Mouse (Mus musculus) liver, embryonic 12.5 days (tissue): ENCODE measurements around the gene Casp4. TPM values are rescaled to one million over a fixed set of nuclear protein-coding genes. Genes with fewer than 3 reads are reported as not detected.

ENCODE experiments used
- ATAC-seq: fragments of 200-750 bp; cut with Nextera tagmentation; 2 replicates; pipeline ENCODE4 v1.8.0; 2017; ENCODE audit warnings: moderate number of reproducible peaks, mild to moderate bottlenecking, moderate library complexity
- H3K27ac ChIP-seq: fragments of 300-500 bp; sonication (generic); 2 replicates; pipeline ENCODE4 v1.5.1; 2016; ENCODE audit warnings: mild to moderate bottlenecking
- H3K27me3 ChIP-seq: fragments of 300-500 bp; sonication (generic); replicated peaks from 2 replicates; pipeline ENCODE4 v1.6.1; 2016; ENCODE audit warnings: mild to moderate bottlenecking, moderate library complexity
- H3K36me3 ChIP-seq: fragments of 300-500 bp; sonication (generic); 2 replicates; pipeline ENCODE4 v1.6.1; 2016; ENCODE audit warnings: mild to moderate bottlenecking, moderate library complexity
- H3K4me1 ChIP-seq: fragments of 300-500 bp; sonication (generic); 2 replicates; pipeline ENCODE4 v1.6.1; 2016
- H3K4me2 ChIP-seq: fragments of 300-500 bp; sonication (generic); 2 replicates; pipeline ENCODE4 v1.6.1; 2016; ENCODE audit warnings: mild to moderate bottlenecking, moderate library complexity
- H3K4me3 ChIP-seq: fragments of 300-500 bp; sonication (generic); 2 replicates; pipeline ENCODE4 v1.5.1; 2016; ENCODE audit warnings: mild to moderate bottlenecking, moderate library complexity
- H3K9ac ChIP-seq: fragments of 300-500 bp; sonication (generic); 2 replicates; pipeline ENCODE4 v1.6.1; 2016; ENCODE audit warnings: mild to moderate bottlenecking, moderate library complexity
- H3K9me3 ChIP-seq: fragments of 300-500 bp; sonication (generic); replicated peaks from 2 replicates; pipeline ENCODE4 v1.6.1; 2016; ENCODE audit warnings: mild to moderate bottlenecking, moderate library complexity
- WGBS: fragments of 180-500 bp; shearing (Covaris S2); methylation state at CpG from one replicate; pipeline ENCODE4 v1.1.7; 2016; ENCODE audit not compliant: insufficient replicate concordance; 5-methylcytosine and 5-hydroxymethylcytosine counted together
- polyA plus RNA-seq: library from polyadenylated mRNA; unstranded; fragments of >200 nt; fragmentation: Nextera tagmentation; extraction: Ambion mirVana; gene quantifications from 2 replicates; pipeline ENCODE4 v1.2.1, GENCODE M21; 2016

The Casp4 gene
- 0.36 and 0.61 TPM in 2 replicates for polyA plus RNA-seq

GRCm38 (mm10) chr9:5308561-5308960 is at the start of gene Casp4:
TSS of gene Casp4 (plus strand) at chr9:5308828.
- Histone ChIP-seq H3K27ac (no peak within 1 kb of the TSS), H3K4me3 (no peak within 1 kb of the TSS; the same call in 1 of the 2 replicates), H3K36me3 (no peaks in the 10 kb centered on the region), H3K9me3 (no peaks in the 10 kb centered on the region), H3K4me2 (0 out of 2 replicates have a peak within 1 kb of the TSS, but pooled peaks have one; percentile 8), H3K27me3 (no peaks in the 10 kb centered on the region), H3K4me1 (no peaks in the 10 kb centered on the region), H3K9ac (no peak within 1 kb of the TSS)
- no peak for ATAC-seq
- 42% methylated on average over 5 of the region's 5 CpGs for WGBS

GRCm38 (mm10) chr9:5263951-5264475 is 44.6 kb upstream of the Casp4 start:
- no peak overlapping the region for H3K9ac ChIP-seq
- H3K27ac ChIP-seq: no peak overlapping the region
- no peak for ATAC-seq
- WGBS: 60% methylated on average over 2 of the region's 2 CpGs
- no peaks in the 10 kb centered on the region for H3K27me3 ChIP-seq
- no peak overlapping the region for H3K4me2 ChIP-seq
- H3K9me3 ChIP-seq: no peaks in the 10 kb centered on the region
- H3K4me3 ChIP-seq: no peak overlapping the region
- no peaks in the 10 kb centered on the region for H3K36me3 ChIP-seq
- H3K4me1 ChIP-seq: no peaks in the 10 kb centered on the region

- no peaks in the 10 kb centered on the region for H3K4me1 ChIP-seq
- H3K36me3 ChIP-seq: no peaks in the 10 kb centered on the region
- 53% methylated on average over 2 of the region's 2 CpGs for WGBS
- ATAC-seq: no peak
- H3K4me2 ChIP-seq: no peak overlapping the region
- no peak overlapping the region for H3K4me3 ChIP-seq
- H3K9me3 ChIP-seq: no peaks in the 10 kb centered on the region
- no peaks in the 10 kb centered on the region for H3K27me3 ChIP-seq
- H3K27ac ChIP-seq: no peak overlapping the region
- no peak overlapping the region for H3K9ac ChIP-seq
These were observed 38.4 kb upstream of the Casp4 start for GRCm38 (mm10) chr9:5270274-5270673.

GRCm38 (mm10) chr9:5270884-5271283 is 37.7 kb upstream of the Casp4 start:
- no peak for ATAC-seq
- H3K27ac ChIP-seq: no peak overlapping the region
- H3K27me3 ChIP-seq: no peaks in the 10 kb centered on the region
- H3K4me2 ChIP-seq: no peak overlapping the region
- no peaks in the 10 kb centered on the region for H3K9me3 ChIP-seq
- no peaks in the 10 kb centered on the region for H3K4me1 ChIP-seq
- H3K9ac ChIP-seq: no peak overlapping the region
- WGBS: 41% methylated on average over 1 of the region's 1 CpGs
- H3K36me3 ChIP-seq: no peaks in the 10 kb centered on the region
- H3K4me3 ChIP-seq: no peak overlapping the region

GRCm38 (mm10) chr9:5271334-5271845 is 37.2 kb upstream of the Casp4 start:
- WGBS: 53% methylated on average over 6 of the region's 6 CpGs
- Histone ChIP-seq H3K9ac (no peak overlapping the region), H3K4me1 (no peaks in the 10 kb centered on the region), H3K27me3 (no peaks in the 10 kb centered on the region), H3K9me3 (no peaks in the 10 kb centered on the region), H3K4me3 (no peak overlapping the region), H3K36me3 (no peaks in the 10 kb centered on the region), H3K4me2 (no peak overlapping the region), H3K27ac (no peak overlapping the region)
- no peak for ATAC-seq

- Histone ChIP-seq H3K4me3 (no peak overlapping the region), H3K4me1 (no peaks in the 10 kb centered on the region), H3K27me3 (no peaks in the 10 kb centered on the region), H3K9me3 (no peaks in the 10 kb centered on the region), H3K4me2 (no peak overlapping the region), H3K9ac (no peak overlapping the region), H3K27ac (no peak overlapping the region), H3K36me3 (no peaks in the 10 kb centered on the region)
- ATAC-seq: no peak
- WGBS: 52% methylated on average over 2 of the region's 2 CpGs
These were observed 22.6 kb upstream of the Casp4 start for GRCm38 (mm10) chr9:5286071-5286470.

GRCm38 (mm10) chr9:5286597-5286996 is 22.0 kb upstream of the Casp4 start:
- Histone ChIP-seq H3K27ac (no peak overlapping the region), H3K4me3 (no peak overlapping the region), H3K4me2 (no peak overlapping the region), H3K27me3 (no peaks in the 10 kb centered on the region), H3K9ac (no peak overlapping the region), H3K9me3 (no peaks in the 10 kb centered on the region), H3K36me3 (no peaks in the 10 kb centered on the region), H3K4me1 (no peaks in the 10 kb centered on the region)
- no peak for ATAC-seq

- Histone ChIP-seq H3K27me3 (no peaks in the 10 kb centered on the region), H3K4me3 (no peak overlapping the region), H3K9me3 (no peaks in the 10 kb centered on the region), H3K4me1 (no peaks in the 10 kb centered on the region), H3K36me3 (no peaks in the 10 kb centered on the region), H3K4me2 (no peak overlapping the region), H3K9ac (no peak overlapping the region), H3K27ac (no peak overlapping the region)
- 54% methylated on average over 2 of the region's 2 CpGs for WGBS
- ATAC-seq: no peak
These were observed 12.0 kb upstream of the Casp4 start for GRCm38 (mm10) chr9:5296354-5297237.

GRCm38 (mm10) chr9:5298329-5299131 is 10.1 kb upstream of the Casp4 start, which contains the start of gene Casp1:
TSS of gene Casp1 (plus strand) at chr9:5298517.
- Histone ChIP-seq H3K4me3 (no peak within 1 kb of the TSS), H3K9ac (no peak within 1 kb of the TSS), H3K4me2 (no peak within 1 kb of the TSS), H3K27ac (no peak within 1 kb of the TSS), H3K9me3 (no peaks in the 10 kb centered on the region), H3K27me3 (no peaks in the 10 kb centered on the region), H3K4me1 (no peaks in the 10 kb centered on the region), H3K36me3 (no peaks in the 10 kb centered on the region)
- no peak for ATAC-seq
- 63% methylated on average over 11 of the region's 11 CpGs for WGBS

GRCm38 (mm10) chr9:5299132-5299381 is 9.6 kb upstream of the Casp4 start:
- 71% methylated on average over 2 of the region's 2 CpGs for WGBS
- no peak overlapping the region for H3K27ac ChIP-seq
- H3K4me2 ChIP-seq: no peak overlapping the region
- H3K4me3 ChIP-seq: no peak overlapping the region
- no peak for ATAC-seq
- no peaks in the 10 kb centered on the region for H3K27me3 ChIP-seq
- no peaks in the 10 kb centered on the region for H3K9me3 ChIP-seq
- no peaks in the 10 kb centered on the region for H3K36me3 ChIP-seq
- no peak overlapping the region for H3K9ac ChIP-seq
- no peaks in the 10 kb centered on the region for H3K4me1 ChIP-seq

- Histone ChIP-seq H3K27me3 (no peaks in the 10 kb centered on the region), H3K4me2 (no peak overlapping the region), H3K36me3 (no peaks in the 10 kb centered on the region), H3K4me3 (no peak overlapping the region), H3K9ac (no peak overlapping the region), H3K27ac (no peak overlapping the region), H3K4me1 (no peaks in the 10 kb centered on the region), H3K9me3 (no peaks in the 10 kb centered on the region)
- ATAC-seq: no peak
These were observed 1.5 kb downstream of the Casp4 start for GRCm38 (mm10) chr9:5310112-5310511.

- WGBS: 61% methylated on average over 4 of the region's 4 CpGs
- Histone ChIP-seq H3K9me3 (no peaks in the 10 kb centered on the region), H3K4me2 (no peak overlapping the region), H3K36me3 (no peaks in the 10 kb centered on the region), H3K9ac (no peak overlapping the region), H3K27ac (no peak overlapping the region), H3K4me3 (no peak overlapping the region), H3K4me1 (no peaks in the 10 kb centered on the region), H3K27me3 (no peaks in the 10 kb centered on the region)
- ATAC-seq: no peak
These were observed 2.8 kb downstream of the Casp4 start for GRCm38 (mm10) chr9:5311435-5311834.
